Mouse (Mus musculus) G1E (cell line): ENCODE measurements at regions not wholly inside any gene's neighbourhood (a gene's known extent, or its start where the extent isn't known, plus 50 kb on each side); places are given as distances from the start of the nearest gene placed in this dataset.

ENCODE experiments used
- CTCF ChIP-seq: IDR thresholded peaks from 2 replicates; pipeline ENCODE4 v1.5.1; 2012; ENCODE audit warnings: low read depth, low read length, inconsistent platforms, mixed read lengths
- GATA1 ChIP-seq: IDR thresholded peaks from 2 replicates; pipeline ENCODE4 v1.6.1; 2012; ENCODE audit warnings: borderline replicate concordance, low read length, inconsistent platforms, mixed read lengths
- GATA2 ChIP-seq: IDR thresholded peaks from 2 replicates; pipeline ENCODE4 v1.6.1; 2012; ENCODE audit warnings: low read depth, low read length, inconsistent platforms, borderline replicate concordance
- POLR2AphosphoS5 ChIP-seq: IDR thresholded peaks from 2 replicates; pipeline ENCODE4 v1.6.1; 2012; ENCODE audit warnings: low read depth, low read length, inconsistent platforms; ENCODE audit not compliant: insufficient replicate concordance
- TAL1 ChIP-seq: conservative IDR thresholded peaks from 2 replicates; pipeline ENCODE4 v1.6.1; 2012; ENCODE audit warnings: low read depth, low read length, inconsistent platforms, mixed read lengths

- no peak for TF ChIP-seq CTCF
- TF ChIP-seq GATA1: no peak
- no peak for TF ChIP-seq POLR2AphosphoS5
- TF ChIP-seq TAL1: no peak
- no peak for TF ChIP-seq GATA2
Observed at GRCm38 (mm10) chr14:120637486-120638125, 159.4 kb downstream of the Rap2a start.
